Mouse (Mus musculus) ES-Bruce4 (cell line): ENCODE measurements around the gene Tbpl1.

Experiments used
- CTCF ChIP-seq: IDR thresholded peaks from one replicate; pipeline ENCODE4 v1.8.1; 2011; ENCODE audit warnings: low read depth, low read length
- POLR2A ChIP-seq: IDR thresholded peaks from one replicate; pipeline ENCODE4 v1.8.1; 2011; ENCODE audit warnings: low read length; ENCODE audit not compliant: insufficient read depth

DNA sequence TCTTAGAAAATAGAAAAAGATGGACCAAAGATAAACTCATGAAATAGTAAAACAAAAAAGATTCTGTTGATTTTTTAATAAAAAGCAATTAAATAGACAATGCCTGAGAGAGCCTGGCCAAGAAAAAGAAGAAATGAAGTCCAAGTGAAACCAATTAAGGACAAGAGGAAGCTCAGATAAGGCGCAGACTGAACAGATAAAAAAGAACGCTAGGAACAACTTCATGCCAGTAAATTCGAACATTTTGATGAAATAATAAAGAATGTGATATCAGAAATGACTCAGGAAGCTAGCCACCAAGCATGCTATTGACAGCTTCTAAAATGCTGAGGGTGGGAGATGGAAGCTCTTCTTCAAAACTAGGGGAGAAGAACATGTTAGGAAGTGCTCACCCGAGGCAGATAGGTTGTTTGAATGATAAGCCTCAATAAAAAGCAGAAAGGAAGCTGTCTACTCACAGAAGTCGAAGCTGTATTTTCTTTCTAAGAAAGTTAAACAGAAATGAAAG, 19.5 kb upstream of the Tbpl1 start:
- no peak for TF ChIP-seq POLR2A
- TF ChIP-seq CTCF, result no peak
